Mouse (Mus musculus) intestine, postnatal 0 days (tissue): ENCODE measurements at regions not wholly inside any gene's neighbourhood (a gene's known extent, or its start where the extent isn't known, plus 50 kb on each side); places are given as distances from the start of the nearest gene placed in this dataset.

Source experiments
- ATAC-seq: fragments of 200-750 bp; cut with Nextera tagmentation; 2 replicates; pipeline ENCODE4 v1.8.0; 2017; ENCODE audit warnings: mild to moderate bottlenecking, moderate TSS enrichment, moderate library complexity
- H3K27ac ChIP-seq: fragments of 300-500 bp; sonication (generic); 2 replicates; pipeline ENCODE4 v1.5.1; 2014; ENCODE audit warnings: mild to moderate bottlenecking, low read depth, low read length, moderate library complexity
- H3K27me3 ChIP-seq: fragments of 300-500 bp; sonication (generic); replicated peaks from 2 replicates; pipeline ENCODE4 v1.6.1; 2014; ENCODE audit warnings: low read length, mixed read lengths; ENCODE audit not compliant: control insufficient read depth, insufficient read depth
- H3K36me3 ChIP-seq: fragments of 300-500 bp; sonication (generic); 2 replicates; pipeline ENCODE4 v1.6.1; 2014; ENCODE audit warnings: mild to moderate bottlenecking, moderate library complexity; ENCODE audit not compliant: control insufficient read depth, insufficient read depth
- H3K4me1 ChIP-seq: fragments of 300-500 bp; sonication (generic); replicated peaks from 2 replicates; pipeline ENCODE4 v1.6.1; 2014; ENCODE audit warnings: antibody characterized with exemption, low read length, mixed read lengths; ENCODE audit not compliant: control insufficient read depth, insufficient read depth
- H3K4me2 ChIP-seq: fragments of 300-500 bp; sonication (generic); replicated peaks from 2 replicates; pipeline ENCODE4 v1.6.1; 2014; ENCODE audit warnings: low read depth, mild to moderate bottlenecking, moderate library complexity
- H3K4me3 ChIP-seq: fragments of 300-500 bp; sonication (generic); 2 replicates; pipeline ENCODE4 v1.5.1; 2014; ENCODE audit warnings: low read depth, low read length
- H3K9ac ChIP-seq: fragments of 300-500 bp; sonication (generic); 2 replicates; pipeline ENCODE4 v1.6.1; 2014; ENCODE audit warnings: mild to moderate bottlenecking, low read depth, low read length
- H3K9me3 ChIP-seq: fragments of 300-500 bp; sonication (generic); 2 replicates; pipeline ENCODE4 v1.6.1; 2016; ENCODE audit warnings: mixed run types; ENCODE audit not compliant: control insufficient read depth
- CTCF ChIP-seq: sonication (generic); IDR thresholded peaks from 2 replicates; pipeline ENCODE4 v1.5.1; 2016; ENCODE audit warnings: low read depth, mild to moderate bottlenecking, control low read depth, antibody characterized with exemption, moderate library complexity

GRCm38 (mm10) chr5:151704049-151704448 lies 53.0 kb upstream of the Rfc3 start:
- Histone ChIP-seq H3K27ac (no peak overlapping the region), H3K4me3 (no peak overlapping the region), H3K27me3 (no peaks in the 10 kb centered on the region), H3K4me1 (no peaks in the 10 kb centered on the region), H3K4me2 (no peak overlapping the region), H3K9ac (no peak overlapping the region), H3K36me3 (no peaks in the 10 kb centered on the region), H3K9me3 (no peaks in the 10 kb centered on the region)
- no peak for ATAC-seq
- TF ChIP-seq CTCF: no peak
